Mouse (Mus musculus) right cerebral cortex, postnatal 4 days (tissue): Measurements from ENCODE around the gene Col27a1.
A peak's percentile ranks its signal among the peaks of the same experiment; 100 is the strongest.

Experiments used
- DNase-seq: peaks from one replicate; pipeline ENCODE4 v3.0.0-alpha.2; 2022

Gene Col27a1

GRCm38 (mm10) chr4:63226164-63226882, 12.5 kb downstream of the Col27a1 start:
- DNase-seq: peak; percentile 49

- no peak for DNase-seq
Measured at GRCm38 (mm10) chr4:63226883-63227235, 13.1 kb downstream of the Col27a1 start.

- peak; percentile 50 for DNase-seq
Measured at GRCm38 (mm10) chr4:63228943-63229342, 15.1 kb downstream of the Col27a1 start.

GRCm38 (mm10) chr4:63229991-63230581, 16.3 kb downstream of the Col27a1 start:
- peak; percentile 20 for DNase-seq

GRCm38 (mm10) chr4:63231121-63231520, 17.3 kb downstream of the Col27a1 start:
- DNase-seq: no peak

GRCm38 (mm10) chr4:63232542-63233020, 18.8 kb downstream of the Col27a1 start:
- no peak for DNase-seq

GRCm38 (mm10) chr4:63233557-63234452, 20.0 kb downstream of the Col27a1 start:
- no peak for DNase-seq

- no peak for DNase-seq
Measured at GRCm38 (mm10) chr4:63234852-63235251, 21.0 kb downstream of the Col27a1 start.

GRCm38 (mm10) chr4:63236235-63236634, 22.4 kb downstream of the Col27a1 start:
- no peak for DNase-seq

- no peak for DNase-seq
Measured at GRCm38 (mm10) chr4:63237225-63237624, 23.4 kb downstream of the Col27a1 start.

- no peak for DNase-seq
Measured at GRCm38 (mm10) chr4:63238141-63238540, 24.3 kb downstream of the Col27a1 start.

- DNase-seq: no peak
Measured at GRCm38 (mm10) chr4:63238722-63239121, 24.9 kb downstream of the Col27a1 start.

- DNase-seq: no peak
Measured at GRCm38 (mm10) chr4:63241031-63241430, 27.2 kb downstream of the Col27a1 start.

GRCm38 (mm10) chr4:63247991-63248390, 34.2 kb downstream of the Col27a1 start:
- DNase-seq: no peak

GRCm38 (mm10) chr4:63248951-63249350, 35.1 kb downstream of the Col27a1 start:
- no peak for DNase-seq

GRCm38 (mm10) chr4:63251760-63252159, 38.0 kb downstream of the Col27a1 start:
- no peak for DNase-seq

GRCm38 (mm10) chr4:63253716-63254115, 39.9 kb downstream of the Col27a1 start:
- no peak for DNase-seq

GRCm38 (mm10) chr4:63254151-63254550, 40.3 kb downstream of the Col27a1 start:
- no peak for DNase-seq

GRCm38 (mm10) chr4:63256371-63256770, 42.6 kb downstream of the Col27a1 start:
- no peak for DNase-seq

- DNase-seq: no peak
Measured at GRCm38 (mm10) chr4:63257346-63257745, 43.5 kb downstream of the Col27a1 start.

- no peak for DNase-seq
Measured at GRCm38 (mm10) chr4:63258096-63258495, 44.3 kb downstream of the Col27a1 start.

- no peak for DNase-seq
Measured at GRCm38 (mm10) chr4:63259066-63259465, 45.3 kb downstream of the Col27a1 start.

GRCm38 (mm10) chr4:63260506-63260905, 46.7 kb downstream of the Col27a1 start:
- no peak for DNase-seq

GRCm38 (mm10) chr4:63262941-63263340, 49.1 kb downstream of the Col27a1 start:
- DNase-seq: no peak
